In genomic region chr11:69388680-69389079, GRCm38 (mm10) we compare ENCODE assay signal across 2 mouse cellular contexts.
TF ChIP-seq lines count a peak whose summit lies in the region.

No protein-coding gene starts in this region.

TF ChIP-seq in CH12.LX, 34 proteins besides CTCF, POLR2A, EP300 and RAD21:
- no peak for TF ChIP-seq GABPA (IDR thresholded peaks at IDR 0.05; ENCODE audit: insufficient replicate concordance, low read depth, low read length)
- TF ChIP-seq SMC3 (IDR thresholded peaks at IDR 0.05; ENCODE audit: low read depth, low read length) = 0 out of 2 replicates have a peak, but pooled peaks have one; percentile 14
- TF ChIP-seq ZNF384 (IDR thresholded peaks at IDR 0.05; ENCODE audit: low read depth, low read length) = peak; percentile 90

TF ChIP-seq in MEL, 35 proteins besides CTCF, POLR2A, EP300 and RAD21:
- no peak for TF ChIP-seq MXI1 (IDR thresholded peaks at IDR 0.05; ENCODE audit: low read depth, low read length)
- TF ChIP-seq ELF1 (IDR thresholded peaks at IDR 0.05; ENCODE audit: low read depth, low read length) = no peak
- no peak for TF ChIP-seq TAL1 (IDR thresholded peaks at IDR 0.05; ENCODE audit: low read length)
- TF ChIP-seq SMC3 (IDR thresholded peaks at IDR 0.05; ENCODE audit: low read depth, low read length) = peak; percentile 19; the same call in 1 of the 2 replicates
- peak; percentile 84 for TF ChIP-seq ZNF384 (IDR thresholded peaks at IDR 0.05; ENCODE audit: low read depth, low read length)
